Mouse (Mus musculus) B cell, adult 2 months (primary cell): ENCODE data around the gene Asb1.
A peak's percentile ranks its signal among the peaks of the same experiment; 100 is the strongest.

ENCODE experiments used
- DNase-seq, 2 experiments: peaks; one replicate each; pipeline ENCODE4 v3.0.0; 2022

Asb1 gene

GRCm38 (mm10) chr1:91540271-91540826 is at the start of gene Asb1:
Gene Asb1, plus strand, starts transcription at chr1:91540544.
- DNase-seq: peak; percentile 97 to 98

DNA sequence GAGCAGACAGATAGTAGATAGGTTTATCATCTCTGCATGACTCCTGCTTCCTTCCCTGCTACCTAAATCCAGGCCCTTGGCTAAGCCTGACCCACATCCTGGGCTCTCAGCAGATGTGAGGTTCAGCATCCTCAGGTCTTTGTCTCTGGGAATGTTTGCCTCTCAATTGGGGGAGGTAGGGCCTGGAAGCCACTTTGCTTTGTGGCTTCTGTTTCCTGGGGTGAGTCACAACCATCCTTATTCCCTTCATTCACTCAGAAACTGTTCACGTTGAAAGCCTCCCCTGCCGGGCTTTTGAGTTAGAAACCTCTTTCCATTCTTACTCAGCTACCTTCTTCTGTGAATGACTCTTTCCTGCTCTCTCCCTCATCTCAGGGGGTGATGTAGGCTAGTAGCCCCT is 47.6 kb upstream of the Asb1 start:
- DNase-seq: no peak

DNA sequence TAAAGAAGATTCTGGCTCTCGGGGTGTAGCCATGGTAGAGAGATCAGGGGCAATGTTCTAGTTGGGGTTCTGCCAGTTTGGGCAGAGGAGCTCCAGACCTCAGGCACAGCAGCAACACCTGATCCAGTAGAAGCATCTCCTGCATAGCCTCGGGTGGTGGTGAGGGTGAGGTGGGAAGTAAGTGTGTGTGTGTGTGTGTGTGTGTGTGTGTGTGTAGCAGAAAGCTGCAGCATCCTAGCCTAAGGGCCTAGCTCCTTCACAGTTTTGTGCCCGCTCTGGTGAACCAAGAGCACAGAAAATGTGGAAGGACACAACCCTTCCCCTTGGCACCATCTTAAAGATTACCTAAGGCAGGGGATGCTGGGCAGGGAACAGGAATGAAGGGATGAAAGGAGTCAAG is 46.4 kb upstream of the Asb1 start:
- DNase-seq: peak in 1 of 2 experiments; percentile 8

- peak; percentile 92 for DNase-seq
Measured at GRCm38 (mm10) chr1:91494457-91495140, 45.7 kb upstream of the Asb1 start, which contains the start of gene Traf3ip1. Gene Traf3ip1, plus strand, starts transcription at chr1:91494647.

DNA sequence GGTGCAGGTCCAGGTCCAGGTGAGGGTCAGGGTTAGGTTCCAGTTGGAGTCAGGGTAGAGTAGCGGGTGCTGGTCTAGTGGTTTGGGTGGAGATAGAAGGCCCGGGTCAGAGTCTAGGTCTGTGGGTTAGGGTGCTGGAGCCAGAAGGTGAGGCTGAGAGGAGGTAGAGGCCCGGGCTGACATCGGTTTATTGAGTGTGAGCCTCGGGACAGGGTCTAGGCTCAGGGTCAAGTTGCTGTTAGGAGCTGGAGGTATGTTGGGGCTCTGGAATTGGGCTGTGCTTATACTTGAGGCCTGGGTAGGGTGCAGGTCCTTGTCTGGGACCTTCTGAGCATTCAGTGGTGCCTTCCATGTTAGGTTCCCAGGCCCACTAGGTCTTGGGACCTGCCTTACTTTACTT is 45.0 kb upstream of the Asb1 start:
- no peak for DNase-seq

DNA sequence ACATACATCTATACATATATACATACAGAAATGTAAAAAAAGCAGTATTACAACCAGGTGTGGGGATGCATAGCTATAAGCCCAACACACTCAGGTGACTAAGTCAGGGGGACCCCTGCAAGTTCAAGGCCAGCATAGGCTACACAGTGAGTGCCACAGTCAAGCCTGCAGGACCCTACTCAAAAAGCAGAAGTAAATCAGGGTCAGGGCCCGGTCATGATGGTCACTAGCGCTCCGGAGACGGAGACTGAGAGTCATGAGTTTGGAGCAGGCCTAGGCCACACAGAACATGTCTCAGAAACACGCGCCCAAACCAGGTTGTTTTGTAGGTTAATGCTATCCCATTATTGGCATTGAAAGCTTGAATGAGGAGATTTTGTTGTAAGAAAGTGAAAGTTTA is 41.8 kb upstream of the Asb1 start:
- DNase-seq: no peak

- no peak for DNase-seq
Measured at GRCm38 (mm10) chr1:91504615-91505014, 35.7 kb upstream of the Asb1 start.

GRCm38 (mm10) chr1:91514916-91515315 is 25.4 kb upstream of the Asb1 start:
- DNase-seq: no peak

DNA sequence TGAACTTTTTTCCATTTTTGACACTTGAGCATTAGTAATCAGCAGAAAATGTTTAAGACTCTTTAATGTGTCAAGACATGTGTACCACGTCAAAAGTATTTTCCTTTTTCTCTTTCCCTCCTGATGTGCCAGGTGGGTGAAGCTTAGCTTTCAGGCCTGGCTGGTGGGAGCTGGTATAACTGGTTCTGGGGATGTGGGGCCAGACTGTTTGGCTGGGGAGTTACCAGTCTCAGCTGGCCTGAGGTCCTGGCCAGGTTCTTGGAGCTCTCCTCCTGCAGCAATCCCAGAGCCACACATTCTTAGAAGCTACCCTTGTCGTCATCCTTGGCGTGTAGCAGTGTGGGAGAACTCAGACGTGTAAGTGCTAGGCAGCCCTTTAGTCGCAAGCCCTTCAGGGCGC is 24.7 kb upstream of the Asb1 start:
- DNase-seq: no peak

DNA sequence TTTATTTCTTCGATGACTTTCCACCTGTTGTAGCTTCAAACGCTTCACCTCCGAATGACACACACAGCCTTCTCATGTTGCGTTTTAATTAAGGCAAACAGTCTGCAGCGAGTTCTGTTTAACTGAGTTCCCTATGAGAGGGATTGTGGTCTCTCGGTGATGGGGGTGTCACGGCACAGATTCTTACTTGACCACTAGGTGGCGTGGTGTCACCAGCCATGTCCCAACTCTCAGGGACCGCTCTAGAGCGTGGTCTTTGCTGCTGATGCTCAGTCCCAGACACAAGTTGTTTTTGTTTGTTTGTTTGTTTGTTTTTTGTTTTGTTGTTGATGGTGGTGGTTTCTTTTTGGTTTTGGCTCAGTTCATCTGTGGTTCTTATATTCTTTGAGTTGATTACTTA is 16.6 kb upstream of the Asb1 start:
- DNase-seq: peak; percentile 74 to 77

DNA sequence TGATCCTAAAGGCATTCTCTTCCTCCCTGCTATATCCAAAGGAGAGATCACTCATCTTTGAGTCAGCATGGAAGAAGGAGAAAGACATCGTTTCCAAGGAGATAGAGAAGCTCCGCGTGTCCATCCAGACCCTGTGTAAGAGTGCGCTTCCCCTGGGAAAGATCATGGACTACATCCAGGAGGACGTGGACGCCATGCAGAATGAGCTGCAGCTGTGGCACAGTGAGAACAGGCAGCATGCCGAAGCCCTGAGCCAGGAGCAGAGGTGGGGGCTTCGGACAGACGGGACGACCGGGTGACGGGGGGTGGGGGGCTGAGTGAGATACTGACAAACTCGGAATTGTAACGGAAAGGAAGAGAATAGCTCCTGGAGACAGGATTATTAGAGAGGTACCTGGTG is 14.5 kb upstream of the Asb1 start:
- no peak for DNase-seq

GRCm38 (mm10) chr1:91530166-91530565 is 10.2 kb upstream of the Asb1 start:
- DNase-seq: no peak

DNA sequence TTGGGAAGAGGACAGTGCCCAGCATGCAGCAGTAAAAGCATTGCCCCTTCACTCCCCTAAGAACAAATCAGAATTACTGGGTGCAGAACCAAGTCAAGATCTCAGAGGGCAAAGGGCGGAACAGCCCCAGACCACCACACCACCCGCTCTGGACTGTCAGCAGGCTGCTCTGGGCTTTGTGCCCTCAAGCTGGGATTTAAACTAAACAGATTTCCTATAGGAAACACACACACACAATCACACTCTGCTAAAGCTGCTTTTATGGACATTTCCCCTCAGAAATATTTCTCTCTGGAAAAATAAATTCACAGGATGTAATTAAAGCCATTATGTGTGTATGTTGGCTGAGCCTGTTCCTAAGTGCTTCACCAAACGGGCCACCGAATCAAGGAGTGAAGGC is 8.1 kb upstream of the Asb1 start:
- DNase-seq: no peak

DNA sequence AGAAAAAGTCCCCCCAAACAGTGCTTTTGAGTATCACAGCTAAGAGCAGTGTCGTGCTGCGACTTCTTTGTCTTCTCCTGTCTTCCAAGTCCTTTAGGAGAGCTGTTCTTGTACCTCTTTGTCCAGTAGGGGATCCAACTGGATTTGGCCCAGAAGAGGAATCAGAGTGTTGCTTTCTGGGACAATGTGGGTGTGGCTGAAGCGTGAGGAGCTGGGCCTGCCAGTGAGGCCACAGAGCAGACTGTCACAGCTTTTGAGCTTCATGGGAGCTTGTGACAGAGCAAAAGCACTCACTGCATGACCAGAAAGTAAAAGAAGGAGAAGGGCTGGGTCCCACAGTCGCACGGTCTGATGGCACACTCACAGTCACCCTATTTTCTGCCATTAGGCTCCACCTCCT is 7.5 kb upstream of the Asb1 start:
- no peak for DNase-seq

- DNase-seq: no peak
Measured at GRCm38 (mm10) chr1:91533483-91533882, 6.9 kb upstream of the Asb1 start.

GRCm38 (mm10) chr1:91533961-91534723 is 6.2 kb upstream of the Asb1 start:
- DNase-seq: no peak

DNA sequence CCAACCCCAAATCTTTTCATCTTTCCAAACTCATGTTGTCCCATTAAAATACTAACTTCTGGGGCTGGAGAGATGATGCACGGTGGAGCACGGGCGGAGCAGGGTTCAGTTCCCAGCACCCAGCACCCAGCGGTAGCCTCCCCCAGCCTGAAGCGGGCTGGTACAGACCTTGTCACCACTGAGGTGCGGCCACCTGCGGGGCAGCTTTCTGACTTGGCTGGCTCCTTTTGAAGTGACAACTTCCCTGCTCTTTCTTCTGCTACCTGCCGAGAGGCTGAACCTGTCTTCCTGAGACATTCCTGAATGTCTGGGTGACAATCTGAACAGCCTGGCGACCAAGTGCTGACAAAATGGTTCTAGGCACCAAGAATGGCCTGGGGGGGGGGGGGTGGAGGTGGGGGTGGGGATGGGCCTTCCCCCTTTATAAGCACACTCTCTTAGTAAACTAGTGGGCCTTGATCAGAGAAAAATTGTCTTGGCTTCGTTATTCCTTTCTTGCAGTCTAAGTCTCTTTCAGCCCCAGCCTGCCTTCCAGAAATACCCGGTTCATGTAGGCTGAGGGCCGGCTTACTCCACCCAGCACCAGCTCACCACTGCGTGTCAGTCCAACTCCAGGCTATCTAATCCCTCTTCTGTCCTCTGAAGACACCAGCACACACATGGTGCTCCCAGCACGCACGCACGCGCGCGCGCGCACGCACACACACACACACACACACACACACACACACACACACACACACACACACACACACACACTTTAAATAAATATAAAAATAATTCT is 2.4 kb upstream of the Asb1 start:
- no peak for DNase-seq

- DNase-seq: no peak
Measured at GRCm38 (mm10) chr1:91538570-91538929, 1.8 kb upstream of the Asb1 start.

GRCm38 (mm10) chr1:91539246-91539645 is 1.1 kb upstream of the Asb1 start:
- no peak for DNase-seq

GRCm38 (mm10) chr1:91539704-91540270 is 557 bp upstream of the Asb1 start:
- DNase-seq: no peak

- peak in 1 of 2 experiments; percentile 8 for DNase-seq
Measured at GRCm38 (mm10) chr1:91541042-91541592, 773 bp downstream of the Asb1 start.

GRCm38 (mm10) chr1:91543974-91544373 is 3.6 kb downstream of the Asb1 start:
- DNase-seq: no peak

GRCm38 (mm10) chr1:91545226-91545625 is 4.9 kb downstream of the Asb1 start:
- no peak for DNase-seq
